Mouse (Mus musculus) Patski (cell line): Measurements from ENCODE around the gene Sbpl. TPM values are rescaled to one million over a fixed set of nuclear protein-coding genes. Genes with fewer than 3 reads are reported as not detected.

ENCODE experiments used
- ATAC-seq: fragments of 100-300 bp; one replicate; pipeline ENCODE4 v1.8.0; 2021
- CTCF ChIA-PET: fragments of 350-600 bp; sonication (Branson Sonifier 250); formaldehyde crosslinking; loops from one replicate; lab custom pipeline; 2022; ENCODE audit warnings: inconsistent platforms; lab: Charles Lee
- POLR2A ChIA-PET: fragments of 350-600 bp; sonication (Branson Sonifier 250); formaldehyde crosslinking; loops from one replicate; lab custom pipeline; 2022; ENCODE audit warnings: antibody characterized with exemption, inconsistent platforms; lab: Charles Lee
- DNase-seq: peaks from one replicate; pipeline ENCODE4 v3.0.0-alpha.2; 2011; ENCODE audit warnings: low read depth, low spot score
- H3K27me3 ChIP-seq: fragments of 371-371 bp; one replicate; pipeline ENCODE4 v1.5.1; 2021
- CTCF ChIP-seq: fragments of 100-300 bp; IDR thresholded peaks from one replicate; pipeline ENCODE4 v1.5.1; 2021
- in situ Hi-C: fragments of 300-500 bp; cut with MboI; formaldehyde crosslinking; loops from 3 replicates; pipeline ENCODE4 v1.11.1; 2018; ENCODE audit warnings: low pct_unique_long_range_greater_than_20kb, mixed read lengths
- polyA plus RNA-seq: library from polyadenylated mRNA; unstranded; gene quantifications from one replicate; pipeline ENCODE4 v1.2.3, GENCODE M21; 2021

Gene Sbpl
- not detected for polyA plus RNA-seq

GRCm38 (mm10) chr17:23955174-23955573, at the start of gene Sbpl:
TSS of gene Sbpl (minus strand) at chr17:23955274.
- ATAC-seq (no peak), DNase-seq (no peak)
- in situ Hi-C loops: no loop called here
- TF ChIP-seq CTCF: no peak
- ChIA-PET POLR2A (no interaction called here), CTCF (no interaction called here)
- H3K27me3 ChIP-seq: peaks cover 12% of the 10 kb centered on the region

- CTCF ChIA-PET: no interaction called here
- no peak for TF ChIP-seq CTCF
- ATAC-seq (no peak), DNase-seq (no peak)
- in situ Hi-C loops: no loop called here
- no peaks in the 10 kb centered on the region for H3K27me3 ChIP-seq
- POLR2A ChIA-PET: no interaction called here
These were observed 49.1 kb upstream of the Sbpl start for GRCm38 (mm10) chr17:24004071-24004665.

- in situ Hi-C loops: no loop called here
- DNase-seq (no peak), ATAC-seq (peak; percentile 49)
These were observed 45.3 kb upstream of the Sbpl start for GRCm38 (mm10) chr17:24000404-24000803.

GRCm38 (mm10) chr17:23998383-23998782, 43.3 kb upstream of the Sbpl start:
- peak; percentile 38 for ATAC-seq
- ChIA-PET CTCF (no interaction called here), POLR2A (no interaction called here)
- in situ Hi-C loops: no loop called here
- no peak for TF ChIP-seq CTCF
- no peaks in the 10 kb centered on the region for H3K27me3 ChIP-seq
- DNase-seq: no peak

More at GRCm38 (mm10) chr17:24000404-24000803, 45.3 kb upstream of the Sbpl start:
- POLR2A ChIA-PET: no interaction called here
- CTCF ChIA-PET: interaction anchor here (1.0 kb wide), 1 partner anchor 31 kb away, joined by 4 read pairs; no protein-coding TSS in a partner anchor
- no peaks in the 10 kb centered on the region for H3K27me3 ChIP-seq
- no peak for TF ChIP-seq CTCF

GRCm38 (mm10) chr17:23997901-23998300, 42.8 kb upstream of the Sbpl start, which contains the start of gene Prss22:
TSS of gene Prss22 (minus strand) at chr17:23998100.
- in situ Hi-C loops: no loop called here
- CTCF ChIA-PET: no interaction called here
- DNase-seq (no peak), ATAC-seq (no peak)
- POLR2A ChIA-PET: no interaction called here
- no peaks in the 10 kb centered on the region for H3K27me3 ChIP-seq
- no peak for TF ChIP-seq CTCF

- POLR2A ChIA-PET: no interaction called here
- DNase-seq (no peak), ATAC-seq (no peak)
- no peak for TF ChIP-seq CTCF
- CTCF ChIA-PET: interaction anchor here (1.5 kb wide), 1 partner anchor 9 kb away, joined by 3 read pairs; no protein-coding TSS in a partner anchor
- in situ Hi-C loops: no loop called here
- H3K27me3 ChIP-seq: no peaks in the 10 kb centered on the region
These were observed 40.3 kb upstream of the Sbpl start for GRCm38 (mm10) chr17:23995421-23995820.

- CTCF ChIA-PET: interaction anchor here (1.1 kb wide), 1 partner anchor 25 kb away, joined by 3 read pairs; no protein-coding TSS in a partner anchor
- POLR2A ChIA-PET: no interaction called here
These were observed 39.6 kb upstream of the Sbpl start for GRCm38 (mm10) chr17:23994667-23995066.

GRCm38 (mm10) chr17:23993559-23994428, 38.7 kb upstream of the Sbpl start:
- ATAC-seq: no peak
- no peak for DNase-seq
- POLR2A ChIA-PET: no interaction called here
- in situ Hi-C loops: no loop called here
- no peaks in the 10 kb centered on the region for H3K27me3 ChIP-seq
- CTCF ChIA-PET: interaction anchor here (0.7 to 1.1 kb wide), 2 partner anchors 24 to 33 kb away, joined by 3 read pairs; no protein-coding TSS in a partner anchor
- no peak for TF ChIP-seq CTCF

More at GRCm38 (mm10) chr17:23994667-23995066, 39.6 kb upstream of the Sbpl start:
- DNase-seq (no peak), ATAC-seq (no peak)
- in situ Hi-C loops: no loop called here
- no peaks in the 10 kb centered on the region for H3K27me3 ChIP-seq
- TF ChIP-seq CTCF: no peak

- ATAC-seq: no peak
- ChIA-PET POLR2A (no interaction called here), CTCF (interaction anchor here (0.7 kb wide), 1 partner anchor 13 kb away, joined by 3 read pairs; no protein-coding TSS in a partner anchor)
- no peaks in the 10 kb centered on the region for H3K27me3 ChIP-seq
- in situ Hi-C loops: no loop called here
- DNase-seq: no peak
- TF ChIP-seq CTCF: no peak
These were observed 37.9 kb upstream of the Sbpl start for GRCm38 (mm10) chr17:23992789-23993553.

- POLR2A ChIA-PET: no interaction called here
- CTCF ChIA-PET: no interaction called here
- DNase-seq (no peak), ATAC-seq (no peak)
- in situ Hi-C loops: no loop called here
- no peaks in the 10 kb centered on the region for H3K27me3 ChIP-seq
- no peak for TF ChIP-seq CTCF
These were observed 34.7 kb upstream of the Sbpl start for GRCm38 (mm10) chr17:23989802-23990201.
